Comparison of ENCODE assay signal across 16 mouse cellular contexts in the genomic region with DNA sequence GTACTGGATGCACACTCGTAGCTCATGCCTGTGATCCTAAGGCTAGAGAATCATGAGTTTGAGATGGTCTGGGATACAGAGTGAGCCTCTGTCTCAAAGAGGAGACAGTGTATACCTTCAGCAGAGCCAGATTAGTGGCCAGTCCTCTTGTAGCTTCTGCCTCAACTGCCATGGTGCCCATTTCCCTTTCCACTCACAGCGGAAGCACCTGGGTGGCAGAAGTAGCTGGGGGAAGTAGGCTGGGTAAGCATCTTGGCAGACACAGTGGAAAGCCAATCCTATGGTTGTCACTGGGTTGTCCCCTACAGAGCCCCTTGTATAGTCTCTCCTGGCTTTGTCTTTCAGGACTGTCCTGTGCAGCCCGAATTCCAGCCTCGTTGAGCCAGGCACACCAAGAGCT. TPM values are rescaled to one million over a fixed set of nuclear protein-coding genes. Genes with fewer than 3 reads are reported as not detected.
A peak's percentile ranks its signal among the peaks of the same experiment; 100 is the strongest.
DNase-seq lines count a peak whose midpoint lies in the region; ATAC-seq and TF ChIP-seq lines count a peak whose summit lies in the region.
"Had no signal": no experiment of that assay in that cellular context is flagged by ENCODE, and none has a peak within 500 bp of the region (broad histone marks: within the 10 kb centered on the region; RNA-seq: fewer than 3 reads in every experiment).

No protein-coding gene starts in this region.

- H3K9ac ChIP-seq in kidney, embryonic 16.5 days (replicated peaks; ENCODE audit: low read length): no peak overlapping the region
- H3K9ac ChIP-seq: liver, embryonic 12.5 days; lung, embryonic 15.5 days; stomach, embryonic 15.5 days had no signal

- no peaks in the 10 kb centered on the region for H3K9me3 ChIP-seq in kidney, embryonic 16.5 days (ENCODE audit: low read length)
- H3K9me3 ChIP-seq: hindbrain, embryonic 10.5 days; liver, embryonic 12.5 days; lung, embryonic 15.5 days; stomach, embryonic 15.5 days had no signal

- no peak for TF ChIP-seq CTCF in thymus, adult 2 months (IDR thresholded peaks at IDR 0.05; ENCODE audit: borderline replicate concordance, control insufficient read depth, extremely low read depth, insufficient read depth, low read length, poor library complexity)

- peaks cover 58% of the 10 kb centered on the region for H3K4me1 ChIP-seq in thymus, adult 2 months (replicated peaks; ENCODE audit: control insufficient read depth, insufficient read depth, low read length)
- H3K4me1 ChIP-seq in kidney, embryonic 16.5 days (ENCODE audit: insufficient read depth, low read length): peaks cover 30% of the 10 kb centered on the region

- peak overlapping the region; percentile 76 for H3K27ac ChIP-seq in thymus, adult 2 months (ENCODE audit: control insufficient read depth, insufficient read depth, low read length)
- no peak overlapping the region for H3K27ac ChIP-seq in kidney, embryonic 16.5 days (ENCODE audit: low read length)
- H3K27ac ChIP-seq: hindbrain, embryonic 10.5 days; liver, embryonic 12.5 days; lung, embryonic 15.5 days; stomach, embryonic 15.5 days had no signal

- 41% methylated on average over 4 of the region's 4 CpGs for WGBS in thymus, adult 2 months
- WGBS in kidney, embryonic 16.5 days: 85% methylated on average over 4 of the region's 4 CpGs

- ATAC-seq in neutrophil, adult 5-6 weeks (ENCODE audit: extremely low read depth, insufficient number of reproducible peaks, low FRiP score, poor library complexity, severe bottlenecking): peak; percentile 44; the same call in 1 of the 2 replicates
- no peak for ATAC-seq in kidney, embryonic 16.5 days (ENCODE audit: low FRiP score, low TSS enrichment)
- ATAC-seq: liver, embryonic 12.5 days had no signal

- no peak for TF ChIP-seq POLR2A in thymus, adult 2 months (IDR thresholded peaks at IDR 0.05; ENCODE audit: control insufficient read depth, extremely low read depth, insufficient read depth, low read length, poor library complexity)

- no peaks in the 10 kb centered on the region for H3K27me3 ChIP-seq in thymus, adult 2 months (ENCODE audit: control insufficient read depth, insufficient read depth, low read length)
- H3K27me3 ChIP-seq in kidney, embryonic 16.5 days (ENCODE audit: insufficient read depth, low read length): no peaks in the 10 kb centered on the region
- H3K27me3 ChIP-seq: CH12.LX; lung, embryonic 15.5 days; stomach, embryonic 15.5 days had no signal

- no peak overlapping the region for H3K4me2 ChIP-seq in kidney, embryonic 16.5 days (replicated peaks; ENCODE audit: low read depth, low read length)
- H3K4me2 ChIP-seq: liver, embryonic 12.5 days; lung, embryonic 15.5 days; stomach, embryonic 15.5 days had no signal

- no peak overlapping the region for H3K4me3 ChIP-seq in thymus, adult 2 months (ENCODE audit: control insufficient read depth, insufficient read depth, low read length)
- no peak overlapping the region for H3K4me3 ChIP-seq in kidney, embryonic 16.5 days (ENCODE audit: low read length)
- H3K4me3 ChIP-seq: hindbrain, embryonic 10.5 days; liver, embryonic 12.5 days; lung, embryonic 15.5 days; stomach, embryonic 15.5 days had no signal

- DNase-seq in layer of hippocampus, adult 11-12 months (ENCODE audit: low spot score): peak; percentile 19
- DNase-seq in layer of hippocampus, adult 8-10 months (ENCODE audit: low spot score in 2 of 2): no peak
- peak; percentile 62 for DNase-seq in thymus, adult 2 months
- DNase-seq in thymus, postnatal 0 days (ENCODE audit: low spot score): no peak
- DNase-seq in ovary, postnatal 14 days (ENCODE audit: low spot score): no peak
- DNase-seq: kidney, adult 11 months; kidney, postnatal 14 days; layer of hippocampus, postnatal 36 days; right cerebral cortex, postnatal 14 days had no signal

- peaks cover 10% of the 10 kb centered on the region for H3K36me3 ChIP-seq in thymus, adult 2 months (ENCODE audit: control insufficient read depth, insufficient read depth, low read length)
- peaks cover 53% of the 10 kb centered on the region for H3K36me3 ChIP-seq in kidney, embryonic 16.5 days (ENCODE audit: insufficient read depth, low read length)

RNA-seq across cellular contexts. Expression of a gene that starts 5.9 kb away (rescaled TPM):
- 10 to 100 TPM; 12.2 to 37.8 (median 21.5) TPM for total RNA-seq in layer of hippocampus, adult 8-10 months (2022)
- polyA plus RNA-seq in thymus, adult 2 months (2012; rRNA removed): 107 TPM in 2 replicates
- 36.7 and 38.5 TPM in 2 replicates for polyA plus RNA-seq in thymus, postnatal 0 days (2015; fragmentation: Nextera tagmentation; extraction: Ambion mirVana)
- 208 and 209 TPM in 2 replicates for total RNA-seq in neutrophil, adult 5-6 weeks (2017)
- 134 and 138 TPM in 2 replicates for polyA plus RNA-seq in kidney, embryonic 16.5 days (2015; fragmentation: Nextera tagmentation; extraction: Ambion mirVana)

RNA-seq across cellular contexts. Expression of a gene that starts 11.1 kb away (rescaled TPM):
- total RNA-seq in layer of hippocampus, adult 8-10 months (2022): 100 to 1,000 TPM; 137 to 163 (median 148) TPM
- 78.6 and 85.4 TPM in 2 replicates for polyA plus RNA-seq in thymus, adult 2 months (2012; rRNA removed)
- 46.4 and 51.8 TPM in 2 replicates for polyA plus RNA-seq in thymus, postnatal 0 days (2015; fragmentation: Nextera tagmentation; extraction: Ambion mirVana)
- total RNA-seq in neutrophil, adult 5-6 weeks (2017): 214 and 226 TPM in 2 replicates
- polyA plus RNA-seq in kidney, embryonic 16.5 days (2015; fragmentation: Nextera tagmentation; extraction: Ambion mirVana): 40.6 and 42.1 TPM in 2 replicates

Comparison
In these comparisons a context has a peak if more than half of its experiments do, and no peak if none do; other contexts are left out.
1. DNase-seq: peak in layer of hippocampus, adult 11-12 months (single experiment) and thymus, adult 2 months (single experiment); none in layer of hippocampus, adult 8-10 months (0 of 2), thymus, postnatal 0 days (single experiment) and ovary, postnatal 14 days (single experiment).